Comparison of ENCODE assay signal across 18 mouse cellular contexts in genomic region chr7:117503714-117504113, GRCm38 (mm10).
A peak's percentile ranks its signal among the peaks of the same experiment; 100 is the strongest.
DNase-seq lines count a peak whose midpoint lies in the region; ATAC-seq and TF ChIP-seq lines count a peak whose summit lies in the region.
"Had no signal": no experiment of that assay in that cellular context is flagged by ENCODE, and none has a peak within 500 bp of the region (broad histone marks: within the 10 kb centered on the region; RNA-seq: fewer than 3 reads in every experiment).

No protein-coding gene starts in this region.

- H3K4me2 ChIP-seq in limb, embryonic 12.5 days = no peak overlapping the region
- 0 out of 2 replicates have a peak overlapping the region, but pooled peaks have one; percentile 0 for H3K4me2 ChIP-seq in limb, embryonic 13.5 days (replicated peaks)
- H3K4me2 ChIP-seq: embryonic facial prominence, embryonic 12.5 days; forebrain, embryonic 15.5 days; heart, embryonic 13.5 days had no signal

- no peak overlapping the region for H3K9ac ChIP-seq in limb, embryonic 12.5 days (replicated peaks)
- H3K9ac ChIP-seq in limb, embryonic 13.5 days = no peak overlapping the region
- H3K9ac ChIP-seq: embryonic facial prominence, embryonic 12.5 days; forebrain, embryonic 15.5 days; heart, embryonic 13.5 days had no signal

- WGBS in kidney, adult 2 months = 75% methylated on average over 9 of the region's 9 CpGs
- 49% methylated on average over 9 of the region's 9 CpGs for whole genome bisulfite sequencing in limb, embryonic 12.5 days
- 90% methylated on average over 9 of the region's 9 CpGs for WGBS in limb, embryonic 10.5 days
- WGBS in limb, embryonic 13.5 days = 38% methylated on average over 9 of the region's 9 CpGs

- H3K9me3 ChIP-seq in limb, embryonic 12.5 days = peaks cover 12% of the 10 kb centered on the region; the same call in 1 of the 2 replicates
- H3K9me3 ChIP-seq in limb, embryonic 10.5 days (replicated peaks) = no peaks in the 10 kb centered on the region
- H3K9me3 ChIP-seq in limb, embryonic 13.5 days = peaks cover 6% of the 10 kb centered on the region; the same call in 1 of the 2 replicates
- H3K9me3 ChIP-seq: forebrain, embryonic 15.5 days had no signal

- ATAC-seq in limb, embryonic 12.5 days (ENCODE audit: insufficient number of reproducible peaks, insufficient read depth, low FRiP score, low TSS enrichment, low read depth) = 0 out of 2 replicates have a peak, but pooled peaks have one; percentile 21
- ATAC-seq in limb, embryonic 13.5 days (ENCODE audit: low FRiP score, low read depth) = peak; percentile 77
- ATAC-seq: activated CD4-positive, CD25-positive, alpha-beta regulatory T cell, adult 4 months; forebrain, embryonic 15.5 days; Patski had no signal

- H3K27ac ChIP-seq in kidney, adult 2 months (ENCODE audit: insufficient read depth, low read depth, low read length) = no peak overlapping the region
- H3K27ac ChIP-seq in limb, embryonic 12.5 days = peak overlapping the region; percentile 67
- no peak overlapping the region for H3K27ac ChIP-seq in limb, embryonic 10.5 days
- H3K27ac ChIP-seq in limb, embryonic 13.5 days = peak overlapping the region; percentile 70
- H3K27ac ChIP-seq: embryonic facial prominence, embryonic 12.5 days; forebrain, embryonic 15.5 days; heart, embryonic 13.5 days had no signal

- no peak for TF ChIP-seq CTCF in kidney, adult 2 months (conservative IDR thresholded peaks at IDR 0.05; ENCODE audit: insufficient read depth, insufficient read length, low read depth, low read length)

- no peak for TF ChIP-seq POLR2A in kidney, adult 2 months (IDR thresholded peaks at IDR 0.05; ENCODE audit: low read depth, low read length)

- DNase-seq in kidney, adult 2 months = peak; percentile 55
- no peak for DNase-seq in kidney, postnatal 10 days
- no peak for DNase-seq in limb, embryonic 10.5 days (ENCODE audit: low spot score)
- no peak for DNase-seq in retina, embryonic 14.5 days (ENCODE audit: low spot score)
- DNase-seq: adrenal gland, postnatal 14 days; cerebellum, adult 11-12 months; cerebellum, adult 9-10 months; gastrocnemius, postnatal 36 days; heart, adult 11 months; heart, postnatal 36 days had no signal

- H3K27me3 ChIP-seq in kidney, adult 2 months (replicated peaks; ENCODE audit: control insufficient read depth, insufficient read depth, low read length) = no peaks in the 10 kb centered on the region
- no peaks in the 10 kb centered on the region for H3K27me3 ChIP-seq in limb, embryonic 12.5 days
- H3K27me3 ChIP-seq in limb, embryonic 10.5 days (ENCODE audit: low read depth, poor library complexity, severe bottlenecking) = no peaks in the 10 kb centered on the region
- no peaks in the 10 kb centered on the region; the same call in 1 of the 2 replicates for H3K27me3 ChIP-seq in limb, embryonic 13.5 days
- H3K27me3 ChIP-seq: CH12.LX; embryonic facial prominence, embryonic 12.5 days; forebrain, embryonic 15.5 days; heart, embryonic 13.5 days; Patski had no signal

- H3K4me3 ChIP-seq in kidney, adult 2 months (ENCODE audit: insufficient read depth, low read depth, low read length) = no peak overlapping the region
- no peak overlapping the region for H3K4me3 ChIP-seq in limb, embryonic 12.5 days (replicated peaks)
- no peak overlapping the region for H3K4me3 ChIP-seq in limb, embryonic 10.5 days
- no peak overlapping the region for H3K4me3 ChIP-seq in limb, embryonic 13.5 days
- H3K4me3 ChIP-seq: embryonic facial prominence, embryonic 12.5 days; forebrain, embryonic 15.5 days; heart, embryonic 13.5 days had no signal

- H3K36me3 ChIP-seq in kidney, adult 2 months (ENCODE audit: control insufficient read depth, insufficient read depth, low read length) = no peaks in the 10 kb centered on the region
- H3K36me3 ChIP-seq in limb, embryonic 12.5 days = no peaks in the 10 kb centered on the region
- 0 out of 2 replicates have a peak, but pooled peaks cover 3% of the 10 kb centered on the region for H3K36me3 ChIP-seq in limb, embryonic 10.5 days
- no peaks in the 10 kb centered on the region for H3K36me3 ChIP-seq in limb, embryonic 13.5 days
- H3K36me3 ChIP-seq: embryonic facial prominence, embryonic 12.5 days; forebrain, embryonic 15.5 days had no signal

- H3K4me1 ChIP-seq in kidney, adult 2 months (ENCODE audit: control insufficient read depth, insufficient read depth, low read length) = peaks cover 15% of the 10 kb centered on the region; the same call in 1 of the 2 replicates
- peaks cover 28% of the 10 kb centered on the region for H3K4me1 ChIP-seq in limb, embryonic 12.5 days (replicated peaks)
- peaks cover 9% of the 10 kb centered on the region for H3K4me1 ChIP-seq in limb, embryonic 10.5 days
- peaks cover 45% of the 10 kb centered on the region for H3K4me1 ChIP-seq in limb, embryonic 13.5 days

Comparison
In these comparisons a context has a peak if more than half of its experiments do, and no peak if none do; other contexts are left out.
1. H3K27ac ChIP-seq: peak in limb, embryonic 12.5 days (single experiment) and limb, embryonic 13.5 days (single experiment); none in kidney, adult 2 months (single experiment) and limb, embryonic 10.5 days (single experiment).